Mouse (Mus musculus) hindbrain, embryonic 10.5 days (tissue): ENCODE results near the gene Ptprf. TPM values are rescaled to one million over a fixed set of nuclear protein-coding genes. Genes with fewer than 3 reads are reported as not detected.
A peak's percentile ranks its signal among the peaks of the same experiment; 100 is the strongest.

Source experiments
- DNase-seq: peaks from one replicate; pipeline ENCODE4 v3.0.0-alpha.2; 2017; ENCODE audit warnings: low spot score
- H3K27ac ChIP-seq: fragments of 300-500 bp; sonication (generic); 2 replicates; pipeline ENCODE4 v1.5.1; 2016; ENCODE audit warnings: mild to moderate bottlenecking, moderate library complexity
- H3K27me3 ChIP-seq: fragments of 300-500 bp; sonication (generic); 2 replicates; pipeline ENCODE4 v1.6.1; 2016; ENCODE audit warnings: mild to moderate bottlenecking; ENCODE audit not compliant: poor library complexity, insufficient read depth, severe bottlenecking
- H3K36me3 ChIP-seq: fragments of 300-500 bp; sonication (generic); 2 replicates; pipeline ENCODE4 v1.6.1; 2016; ENCODE audit warnings: mild to moderate bottlenecking, moderate library complexity
- H3K4me1 ChIP-seq: fragments of 300-500 bp; sonication (generic); replicated peaks from 2 replicates; pipeline ENCODE4 v1.6.1; 2016; ENCODE audit warnings: mild to moderate bottlenecking
- H3K4me3 ChIP-seq: fragments of 300-500 bp; sonication (generic); 2 replicates; pipeline ENCODE4 v1.5.1; 2016; ENCODE audit warnings: mild to moderate bottlenecking, moderate library complexity
- H3K9me3 ChIP-seq: fragments of 300-500 bp; sonication (generic); 2 replicates; pipeline ENCODE4 v1.6.1; 2016; ENCODE audit warnings: mild to moderate bottlenecking, moderate library complexity
- WGBS: fragments of 180-500 bp; shearing (Covaris S2); methylation state at CpG from one replicate; pipeline ENCODE4 v1.1.7; 2016; 5-methylcytosine and 5-hydroxymethylcytosine counted together
- polyA plus RNA-seq: library from polyadenylated mRNA; unstranded; fragments of >200 nt; fragmentation: Nextera tagmentation; extraction: Ambion mirVana; gene quantifications from 2 replicates; pipeline ENCODE4 v1.2.1, GENCODE M21; 2016

Ptprf gene
- polyA plus RNA-seq, 1 experiment from 2014 or later: 104 TPM

DNA sequence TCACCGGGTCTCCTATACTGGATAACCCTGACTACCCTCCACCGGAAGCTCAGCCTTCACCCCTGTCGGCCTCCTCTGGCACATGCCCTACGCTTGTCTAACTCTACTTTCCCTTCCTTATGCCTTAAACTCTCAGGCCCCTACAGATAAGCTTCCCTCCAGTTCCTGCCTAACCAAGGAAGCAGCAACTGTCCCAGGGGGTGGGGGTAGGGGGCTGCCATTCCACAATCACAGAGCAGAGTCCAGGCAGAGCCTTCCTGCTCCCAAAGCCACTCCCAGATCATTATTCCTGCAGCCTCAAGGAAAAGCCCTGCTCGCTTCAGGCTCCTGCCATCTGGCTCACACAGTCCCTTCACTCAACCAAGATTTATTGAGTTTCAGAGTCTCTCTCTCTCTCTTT lies 6.6 kb upstream of the Ptprf start:
- no peak for DNase-seq
- H3K9me3 ChIP-seq: no peaks in the 10 kb centered on the region
- peaks cover 30% of the 10 kb centered on the region for H3K27me3 ChIP-seq
- no peaks in the 10 kb centered on the region for H3K36me3 ChIP-seq
- 21% methylated on average over 5 of the region's 5 CpGs for WGBS
- no peak overlapping the region for H3K4me3 ChIP-seq
- peaks cover 40% of the 10 kb centered on the region for H3K4me1 ChIP-seq
- H3K27ac ChIP-seq: peak overlapping the region; percentile 72

GRCm38 (mm10) chr4:118295651-118296561 lies 4.7 kb upstream of the Ptprf start:
- Histone ChIP-seq H3K36me3 (no peaks in the 10 kb centered on the region), H3K9me3 (no peaks in the 10 kb centered on the region), H3K4me1 (peaks cover 40% of the 10 kb centered on the region), H3K4me3 (no peak overlapping the region), H3K27me3 (peaks cover 30% of the 10 kb centered on the region), H3K27ac (peak overlapping the region; percentile 59)
- no peak for DNase-seq
- WGBS: 63% methylated on average over 17 of the region's 17 CpGs

DNA sequence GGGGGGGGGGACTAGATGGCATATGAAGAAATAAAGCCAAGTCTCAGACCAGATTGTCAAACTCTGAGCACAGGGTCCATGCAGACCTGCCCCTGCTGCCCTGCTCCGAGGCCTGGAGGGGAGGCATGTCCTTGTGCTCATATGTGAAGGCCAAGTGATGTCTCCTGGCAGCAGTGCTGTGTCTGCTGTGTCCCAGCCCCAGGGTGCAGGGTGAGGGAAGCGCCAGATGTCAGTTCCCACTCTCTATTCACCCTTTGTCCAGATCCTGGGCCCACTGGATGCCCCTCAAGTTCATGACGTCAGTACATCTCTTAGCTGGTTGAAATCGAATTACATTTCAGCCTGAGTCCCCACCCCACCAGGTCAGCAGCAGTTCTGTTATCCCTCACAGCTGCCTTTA lies 3.6 kb upstream of the Ptprf start:
- Histone ChIP-seq H3K4me3 (no peak overlapping the region), H3K4me1 (peaks cover 43% of the 10 kb centered on the region), H3K27ac (peak overlapping the region; percentile 59; the same call in 1 of the 2 replicates), H3K9me3 (no peaks in the 10 kb centered on the region), H3K36me3 (no peaks in the 10 kb centered on the region), H3K27me3 (peaks cover 30% of the 10 kb centered on the region)
- 69% methylated on average over 4 of the region's 4 CpGs for WGBS
- DNase-seq: no peak

DNA sequence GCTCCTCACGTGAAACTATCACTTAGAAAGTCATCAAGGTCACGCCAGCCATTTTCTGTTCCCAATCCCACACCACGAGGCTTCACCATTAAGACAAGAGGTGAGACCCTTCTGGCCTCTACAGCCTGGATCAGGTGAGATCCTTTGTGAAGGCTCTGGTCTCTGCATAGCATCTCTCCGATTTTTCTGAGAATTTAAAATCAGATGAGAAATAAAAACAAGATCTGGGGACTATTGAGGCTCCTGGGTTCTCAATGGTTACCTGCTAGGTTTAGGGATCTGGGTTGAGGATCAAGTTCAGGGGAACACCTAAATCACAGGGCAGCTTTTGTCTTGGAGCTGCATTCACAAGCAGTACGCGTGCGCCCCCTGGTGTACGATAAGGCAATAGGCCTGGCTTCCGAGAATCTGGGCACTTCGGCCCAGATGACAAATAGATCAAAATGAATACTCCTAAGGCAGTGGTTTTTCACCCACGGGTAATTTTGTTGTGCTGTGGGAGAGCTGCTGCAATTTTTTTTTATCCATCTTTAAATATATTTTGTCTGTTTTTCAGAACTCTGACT lies 1.6 kb upstream of the Ptprf start:
- peak; percentile 82 for DNase-seq
- WGBS: 9% methylated on average over 11 of the region's 11 CpGs
- peaks cover 30% of the 10 kb centered on the region for H3K27me3 ChIP-seq
- H3K4me1 ChIP-seq: peaks cover 55% of the 10 kb centered on the region
- H3K36me3 ChIP-seq: peaks cover 8% of the 10 kb centered on the region
- no peaks in the 10 kb centered on the region for H3K9me3 ChIP-seq
- H3K27ac ChIP-seq: 0 out of 2 replicates have a peak overlapping the region, but pooled peaks have one; percentile 45
- H3K4me3 ChIP-seq: no peak overlapping the region

DNA sequence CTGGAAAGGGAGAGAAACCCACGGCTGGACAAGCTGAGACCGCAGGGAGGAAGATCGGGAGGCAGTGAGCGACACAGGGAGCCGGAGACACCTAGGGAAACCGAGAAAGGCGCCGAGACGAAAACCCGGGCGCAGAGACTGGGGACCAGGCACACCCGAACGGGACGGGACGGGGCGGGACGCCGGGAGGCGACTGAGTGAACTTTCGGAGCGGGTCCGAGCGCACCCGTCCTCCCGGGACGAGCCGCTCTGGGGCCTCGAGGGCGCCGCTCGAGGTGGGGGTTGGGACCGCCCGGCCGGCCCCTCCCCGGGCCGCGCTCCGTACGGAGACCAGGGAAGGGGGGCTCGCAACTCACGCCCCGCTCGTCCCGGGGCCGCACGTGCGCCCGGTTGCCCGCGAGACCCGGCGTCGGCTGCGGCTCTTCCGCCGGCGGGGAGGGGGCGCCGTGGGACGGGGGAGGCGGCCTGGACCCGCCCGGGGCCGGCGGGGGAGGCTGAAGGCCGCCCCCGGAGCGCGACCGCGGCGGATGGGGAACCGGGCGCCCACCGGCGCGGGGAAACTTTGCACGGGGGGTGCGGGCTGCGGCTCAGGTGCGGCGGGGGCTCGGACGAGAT lies 682 bp downstream of the Ptprf start:
- peak overlapping the region; percentile 97 for H3K4me3 ChIP-seq
- peaks cover 11% of the 10 kb centered on the region; the same call in 1 of the 2 replicates for H3K27me3 ChIP-seq
- H3K27ac ChIP-seq: peak overlapping the region; percentile 99
- peaks cover 31% of the 10 kb centered on the region for H3K36me3 ChIP-seq
- H3K4me1 ChIP-seq: peaks cover 56% of the 10 kb centered on the region
- DNase-seq: peak; percentile 61
- no peaks in the 10 kb centered on the region for H3K9me3 ChIP-seq
- WGBS: under 1% methylated on average over 84 of the region's 84 CpGs

DNA sequence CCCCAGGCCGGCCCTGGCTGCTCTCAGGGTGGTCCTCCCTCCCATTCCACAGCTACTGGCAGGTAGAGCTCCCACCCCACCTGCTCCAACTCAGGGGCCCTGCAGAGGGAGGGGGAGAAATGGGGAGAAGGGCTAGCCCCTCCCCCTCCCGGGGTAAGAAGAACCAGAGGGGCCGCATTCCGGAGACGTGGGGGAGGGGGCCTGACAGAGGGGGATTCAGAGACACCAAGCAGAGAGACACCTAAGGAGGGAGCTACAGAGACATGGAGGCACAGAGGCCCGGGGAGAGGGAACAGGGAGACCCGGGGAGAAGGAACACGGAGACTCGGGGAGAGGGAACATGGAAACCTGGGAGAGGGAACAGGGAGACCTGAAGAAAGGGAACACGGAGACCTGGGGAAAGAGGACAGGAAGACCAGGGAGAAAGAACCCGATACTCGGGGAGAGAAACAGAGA lies 1.2 kb downstream of the Ptprf start:
- WGBS: 1% methylated on average over 12 of the region's 12 CpGs
- peaks cover 53% of the 10 kb centered on the region for H3K4me1 ChIP-seq

GRCm38 (mm10) chr4:118289266-118289665 lies 1.9 kb downstream of the Ptprf start:
- Histone ChIP-seq H3K36me3 (peaks cover 43% of the 10 kb centered on the region), H3K9me3 (no peaks in the 10 kb centered on the region), H3K27me3 (no peaks in the 10 kb centered on the region; the same call in 1 of the 2 replicates), H3K4me1 (peaks cover 49% of the 10 kb centered on the region), H3K27ac (peak overlapping the region; percentile 99), H3K4me3 (peak overlapping the region; percentile 97)
- 58% methylated on average over 5 of the region's 5 CpGs for WGBS
- no peak for DNase-seq

More for the DNA sequence above, 1.2 kb downstream of the Ptprf start:
- H3K4me3 ChIP-seq: peak overlapping the region; percentile 97
- peaks cover 36% of the 10 kb centered on the region for H3K36me3 ChIP-seq
- no peaks in the 10 kb centered on the region for H3K9me3 ChIP-seq
- peak overlapping the region; percentile 99 for H3K27ac ChIP-seq
- peaks cover 5% of the 10 kb centered on the region; the same call in 1 of the 2 replicates for H3K27me3 ChIP-seq
- DNase-seq: peak; percentile 64

GRCm38 (mm10) chr4:118288531-118288930 lies 2.7 kb downstream of the Ptprf start:
- no peak for DNase-seq
- Histone ChIP-seq H3K27me3 (no peaks in the 10 kb centered on the region), H3K4me1 (peaks cover 55% of the 10 kb centered on the region), H3K4me3 (peak overlapping the region; percentile 97), H3K36me3 (peaks cover 51% of the 10 kb centered on the region), H3K27ac (peak overlapping the region; percentile 99), H3K9me3 (no peaks in the 10 kb centered on the region)
- WGBS: 77% methylated on average over 6 of the region's 6 CpGs

DNA sequence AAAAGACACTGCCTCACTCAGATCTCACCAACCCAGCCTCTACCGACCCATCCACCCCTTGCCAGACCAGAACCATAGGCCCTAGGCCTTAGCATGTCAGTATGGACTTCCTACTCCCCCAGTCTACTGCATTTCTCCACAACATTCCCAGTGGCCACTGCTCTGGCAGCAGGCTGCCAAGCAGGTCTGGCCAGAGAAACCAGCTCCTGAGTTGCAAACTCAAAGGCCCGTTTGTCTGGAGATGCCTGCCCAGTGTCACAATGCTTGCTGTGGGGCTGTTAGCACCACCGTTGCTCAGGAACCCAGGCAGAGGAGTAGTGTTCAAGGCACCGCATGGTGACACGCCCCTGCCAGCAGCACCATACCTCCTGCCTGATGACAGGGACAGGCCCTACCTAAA lies 5.0 kb downstream of the Ptprf start:
- no peak for DNase-seq
- Histone ChIP-seq H3K9me3 (no peaks in the 10 kb centered on the region), H3K27ac (no peak overlapping the region; the same call in 1 of the 2 replicates), H3K36me3 (peaks cover 74% of the 10 kb centered on the region), H3K4me1 (peaks cover 78% of the 10 kb centered on the region), H3K27me3 (no peaks in the 10 kb centered on the region), H3K4me3 (no peak overlapping the region)
- WGBS: 86% methylated on average over 5 of the region's 5 CpGs

DNA sequence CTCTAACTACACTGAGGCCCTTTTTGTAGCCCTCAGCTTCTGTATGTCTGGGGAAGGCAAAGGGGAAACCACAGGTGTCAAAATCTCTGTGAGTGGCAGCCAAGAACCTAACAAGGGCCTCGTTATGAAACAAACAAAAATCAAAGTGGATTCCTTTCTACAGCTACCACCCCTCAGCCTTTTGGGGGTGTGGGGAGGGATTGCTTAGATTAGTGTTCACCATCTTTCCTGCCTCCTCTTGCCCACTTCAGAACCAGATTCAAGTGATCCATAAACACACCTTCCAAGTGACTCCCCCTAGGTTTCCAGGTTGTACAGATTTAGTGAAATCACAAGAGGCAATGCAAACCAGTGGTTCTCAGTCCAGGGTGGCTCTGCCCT lies 9.0 kb downstream of the Ptprf start:
- Histone ChIP-seq H3K36me3 (peaks cover 95% of the 10 kb centered on the region), H3K9me3 (no peaks in the 10 kb centered on the region), H3K27me3 (no peaks in the 10 kb centered on the region), H3K27ac (peak overlapping the region; percentile 53), H3K4me3 (no peak overlapping the region), H3K4me1 (peaks cover 87% of the 10 kb centered on the region)
- DNase-seq: no peak
- 85% methylated on average over 1 of the region's 1 CpGs for WGBS

- Histone ChIP-seq H3K27ac (peak overlapping the region; percentile 53), H3K4me1 (peaks cover 87% of the 10 kb centered on the region), H3K4me3 (no peak overlapping the region), H3K36me3 (peaks cover 95% of the 10 kb centered on the region), H3K27me3 (no peaks in the 10 kb centered on the region), H3K9me3 (no peaks in the 10 kb centered on the region)
- WGBS: 74% methylated on average over 13 of the region's 13 CpGs
- no peak for DNase-seq
Measured at GRCm38 (mm10) chr4:118281444-118282181, 9.6 kb downstream of the Ptprf start.

GRCm38 (mm10) chr4:118280506-118280905 lies 10.7 kb downstream of the Ptprf start:
- H3K27me3 ChIP-seq: no peaks in the 10 kb centered on the region
- H3K36me3 ChIP-seq: peaks cover 90% of the 10 kb centered on the region
- H3K9me3 ChIP-seq: no peaks in the 10 kb centered on the region
- H3K27ac ChIP-seq: peak overlapping the region; percentile 35
- no peak overlapping the region for H3K4me3 ChIP-seq
- H3K4me1 ChIP-seq: peaks cover 89% of the 10 kb centered on the region
- no peak for DNase-seq
- 87% methylated on average over 7 of the region's 7 CpGs for WGBS
